Comparison of ENCODE assay signal across 17 mouse cellular contexts in genomic region chr9:75424358-75425150, GRCm38 (mm10). TPM values are rescaled to one million over a fixed set of nuclear protein-coding genes. Genes with fewer than 3 reads are reported as not detected.
DNase-seq lines count a peak whose midpoint lies in the region; ATAC-seq and TF ChIP-seq lines count a peak whose summit lies in the region.
"Had no signal": no experiment of that assay in that cellular context is flagged by ENCODE, and none has a peak within 500 bp of the region (broad histone marks: within the 10 kb centered on the region; RNA-seq: fewer than 3 reads in every experiment).

No protein-coding gene starts in this region.

- no peaks in the 10 kb centered on the region for H3K36me3 ChIP-seq in lung, embryonic 14.5 days (ENCODE audit: insufficient read depth)
- no peaks in the 10 kb centered on the region for H3K36me3 ChIP-seq in ES-E14 (ENCODE audit: control insufficient read depth, insufficient read depth, low read length, poor library complexity, severe bottlenecking)
- H3K36me3 ChIP-seq in intestine, embryonic 16.5 days (ENCODE audit: control insufficient read depth, insufficient read depth, low read length): no peaks in the 10 kb centered on the region
- H3K36me3 ChIP-seq: embryonic facial prominence, embryonic 10.5 days; forebrain, embryonic 15.5 days; limb, embryonic 13.5 days; liver, embryonic 15.5 days had no signal

- 42% methylated on average over 6 of the region's 6 CpGs for WGBS in lung, embryonic 14.5 days
- WGBS in intestine, embryonic 16.5 days: 67% methylated on average over 6 of the region's 6 CpGs

- no peak overlapping the region for H3K27ac ChIP-seq in lung, embryonic 14.5 days (ENCODE audit: low read depth)
- H3K27ac ChIP-seq in ES-E14 (ENCODE audit: insufficient read depth, low read depth, low read length, poor library complexity, severe bottlenecking): peak overlapping the region; percentile 19; the same call in 1 of the 2 replicates
- no peak overlapping the region for H3K27ac ChIP-seq in intestine, embryonic 16.5 days (ENCODE audit: low read length)
- H3K27ac ChIP-seq: embryonic facial prominence, embryonic 10.5 days; forebrain, embryonic 15.5 days; limb, embryonic 13.5 days; liver, embryonic 15.5 days; macrophage had no signal

- H3K4me2 ChIP-seq in lung, embryonic 14.5 days: no peak overlapping the region
- no peak overlapping the region for H3K4me2 ChIP-seq in intestine, embryonic 16.5 days (ENCODE audit: low read depth, low read length)
- H3K4me2 ChIP-seq: forebrain, embryonic 15.5 days; limb, embryonic 13.5 days; liver, embryonic 15.5 days had no signal

- no peak overlapping the region for H3K4me3 ChIP-seq in lung, embryonic 14.5 days (ENCODE audit: low read depth, low read length)
- H3K4me3 ChIP-seq in ES-E14 (ENCODE audit: insufficient read depth in 1 of 2, low read depth in 1 of 2, low read length in 2 of 2, poor library complexity in 1 of 2, severe bottlenecking in 1 of 2): no peak overlapping the region
- H3K4me3 ChIP-seq in intestine, embryonic 16.5 days (ENCODE audit: low read length): no peak overlapping the region
- H3K4me3 ChIP-seq: embryonic facial prominence, embryonic 10.5 days; erythroblast, embryonic 14.5 days; forebrain, embryonic 15.5 days; limb, embryonic 13.5 days; liver, embryonic 15.5 days had no signal

- no peaks in the 10 kb centered on the region for H3K4me1 ChIP-seq in lung, embryonic 14.5 days (ENCODE audit: insufficient read depth)
- peaks cover 21 to 37% of the 10 kb centered on the region in 2 experiments for H3K4me1 ChIP-seq in ES-E14 (ENCODE audit: control insufficient read depth in 2 of 2, insufficient read depth in 2 of 2, low read length in 2 of 2, poor library complexity in 1 of 2)
- no peaks in the 10 kb centered on the region for H3K4me1 ChIP-seq in intestine, embryonic 16.5 days (ENCODE audit: control insufficient read depth, insufficient read depth, low read length)
- H3K4me1 ChIP-seq: forebrain, embryonic 15.5 days; limb, embryonic 13.5 days; liver, embryonic 15.5 days had no signal

- in situ Hi-C loops in ES-E14 (cut with MboI; ENCODE audit: low sequenced_read_pairs in 2 of 2, unreplicated experiment in 2 of 2): no loop called here

- no peaks in the 10 kb centered on the region for H3K27me3 ChIP-seq in lung, embryonic 14.5 days (ENCODE audit: insufficient read depth, low read length)
- no peaks in the 10 kb centered on the region for H3K27me3 ChIP-seq in intestine, embryonic 16.5 days (replicated peaks; ENCODE audit: control insufficient read depth, insufficient read depth, low read length)
- H3K27me3 ChIP-seq: forebrain, embryonic 15.5 days; limb, embryonic 13.5 days; liver, embryonic 15.5 days had no signal

- DNase-seq in embryo, embryonic 10 days (ENCODE audit: low spot score): peak; percentile 59
- DNase-seq in embryo, embryonic 9.5 days (ENCODE audit: extremely low spot score): no peak
- DNase-seq in lung, embryonic 14.5 days: peak; percentile 23
- DNase-seq in lung, postnatal 25 days (ENCODE audit: low spot score): no peak
- no peak for DNase-seq in ES-E14 (ENCODE audit: low read depth, low spot score)
- DNase-seq in layer of hippocampus, adult 11-12 months (ENCODE audit: low spot score): no peak
- DNase-seq: cerebellum, adult 9-11 months; heart, postnatal 4 days; layer of hippocampus, adult 9-11 months had no signal

- TF ChIP-seq CTCF in lung, embryonic 14.5 days (IDR thresholded peaks at IDR 0.05; ENCODE audit: low read depth): no peak

- H3K9ac ChIP-seq in lung, embryonic 14.5 days: no peak overlapping the region
- no peak overlapping the region for H3K9ac ChIP-seq in ES-E14 (ENCODE audit: insufficient read depth, low read depth, low read length, poor library complexity, severe bottlenecking)
- H3K9ac ChIP-seq in intestine, embryonic 16.5 days (ENCODE audit: low read depth, low read length): no peak overlapping the region
- H3K9ac ChIP-seq: forebrain, embryonic 15.5 days; limb, embryonic 13.5 days; liver, embryonic 15.5 days had no signal

- ATAC-seq in lung, embryonic 14.5 days (ENCODE audit: insufficient read depth): no peak
- ATAC-seq in inflammation-experienced regulatory T-cells, adult 6 months: peak; percentile 52
- ATAC-seq in intestine, embryonic 16.5 days: no peak
- ATAC-seq: forebrain, embryonic 15.5 days had no signal

- no peaks in the 10 kb centered on the region for H3K9me3 ChIP-seq in lung, embryonic 14.5 days (ENCODE audit: low read depth, low read length)
- no peaks in the 10 kb centered on the region for H3K9me3 ChIP-seq in ES-E14 (ENCODE audit: control insufficient read depth, insufficient read depth, low read depth, low read length)
- H3K9me3 ChIP-seq in intestine, embryonic 16.5 days (ENCODE audit: control insufficient read depth, low read length): no peaks in the 10 kb centered on the region
- H3K9me3 ChIP-seq: embryonic facial prominence, embryonic 10.5 days; forebrain, embryonic 15.5 days; limb, embryonic 13.5 days; liver, embryonic 15.5 days had no signal

TF ChIP-seq in ES-E14, 5 proteins besides CTCF, POLR2A, EP300 and RAD21:
- TF ChIP-seq CHD2 (IDR thresholded peaks at IDR 0.05; ENCODE audit: low read depth, low read length) (no peak), HCFC1 (IDR thresholded peaks at IDR 0.05; ENCODE audit: borderline replicate concordance, insufficient read depth, low read length) (no peak), MAFK (IDR thresholded peaks at IDR 0.05; ENCODE audit: insufficient read depth, low read depth, low read length) (no peak), ZNF384 (IDR thresholded peaks at IDR 0.05; ENCODE audit: low read depth, low read length) (no peak), ZC3H11A (IDR thresholded peaks at IDR 0.05; ENCODE audit: borderline replicate concordance, low read depth, low read length) (no peak)

RNA-seq across cellular contexts. Expression of gene Mapk6, which starts 14.7 kb away (rescaled TPM):
- 63.7 and 67.3 TPM in 2 replicates for polyA plus RNA-seq in lung, embryonic 14.5 days (2014; fragmentation: Nextera tagmentation; extraction: Ambion mirVana)
- total RNA-seq in ES-E14 (2012; rRNA removed): 81.8 and 85.9 TPM in 2 replicates
- 10 to 100 TPM; 34.8 to 50.4 (median 39.5) TPM for polyA plus RNA-seq in inflammation-experienced regulatory T-cells, adult 6 months (2017; shearing (Covaris generic))
- 43.5 and 45.9 TPM in 2 replicates for polyA plus RNA-seq in intestine, embryonic 16.5 days (2015; fragmentation: Nextera tagmentation; extraction: Ambion mirVana)

RNA-seq across cellular contexts. Expression of gene Leo1, which starts 16.8 kb away (rescaled TPM):
- 39.5 and 39.7 TPM in 2 replicates for polyA plus RNA-seq in lung, embryonic 14.5 days (2014; fragmentation: Nextera tagmentation; extraction: Ambion mirVana)
- total RNA-seq in ES-E14 (2012; rRNA removed): 54.7 and 66.2 TPM in 2 replicates
- 10 to 100 TPM; 29.1 to 46.7 (median 39.9) TPM for polyA plus RNA-seq in inflammation-experienced regulatory T-cells, adult 6 months (2017; shearing (Covaris generic))
- polyA plus RNA-seq in intestine, embryonic 16.5 days (2015; fragmentation: Nextera tagmentation; extraction: Ambion mirVana): 26.8 and 31.1 TPM in 2 replicates

Comparison
In these comparisons a context has a peak if more than half of its experiments do, and no peak if none do; other contexts are left out.
1. DNase-seq: peak in embryo, embryonic 10 days (single experiment) and lung, embryonic 14.5 days (single experiment); none in embryo, embryonic 9.5 days (single experiment), lung, postnatal 25 days (single experiment), ES-E14 (single experiment) and layer of hippocampus, adult 11-12 months (single experiment).